Mouse (Mus musculus): ENCODE results near the gene Kcnq2. TPM values are rescaled to one million over a fixed set of nuclear protein-coding genes. Genes with fewer than 3 reads are reported as not detected.

Kcnq2 gene
- total and polyA plus RNA-seq, 3 experiments = 0.19 to 0.57 TPM; not detected in 1

GRCm38 (mm10) chr2:181119952-181120351 is 15.1 kb downstream of the Kcnq2 start:
- H3K79me2 ChIP-seq (ENCODE audit: control insufficient read depth, insufficient read depth, low read length, poor library complexity) = no peaks in the 10 kb centered on the region
- no peak for TF ChIP-seq TBP (IDR thresholded peaks at IDR 0.05; ENCODE audit: low read depth, low read length)
- no peaks in the 10 kb centered on the region for H3K4me1 ChIP-seq (ENCODE audit: control insufficient read depth in 1 of 2, insufficient read depth in 2 of 2, low read length in 2 of 2)
- no peaks in the 10 kb centered on the region for H3K36me3 ChIP-seq (ENCODE audit: control insufficient read depth in 1 of 2, insufficient read depth in 2 of 2, low read length in 2 of 2)
- peaks cover 3 to 7% of the 10 kb centered on the region in 2 experiments; a peak in 3 of 4 replicates for H3K27me3 ChIP-seq (ENCODE audit: control insufficient read depth in 1 of 2, insufficient read depth in 2 of 2, low read length in 2 of 2)
- no peak overlapping the region for H3K27ac ChIP-seq (ENCODE audit: control insufficient read depth, low read depth, low read length)
- no peaks in the 10 kb centered on the region for H3K9me3 ChIP-seq (replicated peaks; ENCODE audit: insufficient read depth, low read length)
- no peak overlapping the region for H3K9ac ChIP-seq (ENCODE audit: control insufficient read depth, low read depth, low read length, poor library complexity, severe bottlenecking)
- H3K4me3 ChIP-seq (ENCODE audit: control insufficient read depth in 1 of 2, insufficient read depth in 1 of 2, low read depth in 2 of 2, low read length in 2 of 2) = no peak overlapping the region
- DNase-seq (ENCODE audit: low read depth, low spot score) = no peak

GRCm38 (mm10) chr2:181116436-181116835 is 18.7 kb downstream of the Kcnq2 start:
- no peak for DNase-seq (ENCODE audit: low read depth, low spot score)
- no peaks in the 10 kb centered on the region for H3K9me3 ChIP-seq (replicated peaks; ENCODE audit: insufficient read depth, low read length)
- H3K4me3 ChIP-seq (ENCODE audit: control insufficient read depth in 1 of 2, insufficient read depth in 1 of 2, low read depth in 2 of 2, low read length in 2 of 2) = no peak overlapping the region
- no peaks in the 10 kb centered on the region for H3K79me2 ChIP-seq (ENCODE audit: control insufficient read depth, insufficient read depth, low read length, poor library complexity)
- peaks cover 3 to 4% of the 10 kb centered on the region in 2 experiments; a peak in 3 of 4 replicates for H3K27me3 ChIP-seq (ENCODE audit: control insufficient read depth in 1 of 2, insufficient read depth in 2 of 2, low read length in 2 of 2)
- H3K4me1 ChIP-seq (ENCODE audit: control insufficient read depth in 1 of 2, insufficient read depth in 2 of 2, low read length in 2 of 2) = no peaks in the 10 kb centered on the region
- H3K9ac ChIP-seq (ENCODE audit: control insufficient read depth, low read depth, low read length, poor library complexity, severe bottlenecking) = no peak overlapping the region
- H3K36me3 ChIP-seq (ENCODE audit: control insufficient read depth in 1 of 2, insufficient read depth in 2 of 2, low read length in 2 of 2) = no peaks in the 10 kb centered on the region
- H3K27ac ChIP-seq (ENCODE audit: control insufficient read depth, low read depth, low read length) = no peak overlapping the region
- TF ChIP-seq USF1 (IDR thresholded peaks at IDR 0.05; ENCODE audit: low read depth, low read length) = no peak
- no peak for TF ChIP-seq ELF1 (IDR thresholded peaks at IDR 0.05; ENCODE audit: low read depth, low read length)
- no peak for TF ChIP-seq CHD1 (IDR thresholded peaks at IDR 0.05; ENCODE audit: low read depth, low read length)
- TF ChIP-seq KAT2A (conservative IDR thresholded peaks at IDR 0.05; ENCODE audit: low read depth, low read length) = no peak
- TF ChIP-seq TBP (IDR thresholded peaks at IDR 0.05; ENCODE audit: low read depth, low read length) = no peak
- TF ChIP-seq ZNF384 (IDR thresholded peaks at IDR 0.05; ENCODE audit: low read depth, low read length) = no peak
- TF ChIP-seq ZC3H11A (IDR thresholded peaks at IDR 0.05; ENCODE audit: low read depth, low read length) = no peak
- TF ChIP-seq CTCF (IDR thresholded peaks at IDR 0.05 in 2 of 3, conservative IDR thresholded peaks at IDR 0.05 in 1 of 3; ENCODE audit: control insufficient read depth in 1 of 3, insufficient read depth in 1 of 3, low read depth in 2 of 3, low read length in 3 of 3, poor library complexity in 1 of 3, severe bottlenecking in 1 of 3) = no peak
- TF ChIP-seq BHLHE40 (IDR thresholded peaks at IDR 0.05; ENCODE audit: borderline replicate concordance, low read depth, low read length) = no peak
- TF ChIP-seq TCF12 (IDR thresholded peaks at IDR 0.05; ENCODE audit: low read depth, low read length) = no peak
- TF ChIP-seq UBTF (IDR thresholded peaks at IDR 0.05; ENCODE audit: borderline replicate concordance, insufficient read depth, low read depth, low read length) = no peak
- no peak for TF ChIP-seq MAZ (IDR thresholded peaks at IDR 0.05; ENCODE audit: low read depth, low read length)
- TF ChIP-seq TAL1 (IDR thresholded peaks at IDR 0.05; ENCODE audit: low read length) = no peak
- TF ChIP-seq RAD21 (IDR thresholded peaks at IDR 0.05; ENCODE audit: low read depth, low read length) = no peak

- TF ChIP-seq TAL1 (IDR thresholded peaks at IDR 0.05; ENCODE audit: low read length) (peak; percentile 17; the same call in 1 of the 2 replicates), JUND (IDR thresholded peaks at IDR 0.05; ENCODE audit: low read depth, low read length) (no peak)
- DNase-seq (ENCODE audit: low read depth, low spot score) = peak; percentile 17
- H3K27me3 ChIP-seq (ENCODE audit: control insufficient read depth in 1 of 2, insufficient read depth in 2 of 2, low read length in 2 of 2) = peaks cover 3 to 4% of the 10 kb centered on the region in 2 experiments; a peak in 3 of 4 replicates
- no peak overlapping the region for H3K27ac ChIP-seq (ENCODE audit: control insufficient read depth, low read depth, low read length)
- no peak overlapping the region for H3K9ac ChIP-seq (ENCODE audit: control insufficient read depth, low read depth, low read length, poor library complexity, severe bottlenecking)
- no peaks in the 10 kb centered on the region for H3K79me2 ChIP-seq (ENCODE audit: control insufficient read depth, insufficient read depth, low read length, poor library complexity)
- H3K36me3 ChIP-seq (ENCODE audit: control insufficient read depth in 1 of 2, insufficient read depth in 2 of 2, low read length in 2 of 2) = no peaks in the 10 kb centered on the region
- no peak overlapping the region for H3K4me3 ChIP-seq (ENCODE audit: control insufficient read depth in 1 of 2, insufficient read depth in 1 of 2, low read depth in 2 of 2, low read length in 2 of 2)
- H3K9me3 ChIP-seq (replicated peaks; ENCODE audit: insufficient read depth, low read length) = no peaks in the 10 kb centered on the region
- H3K4me1 ChIP-seq (ENCODE audit: control insufficient read depth in 1 of 2, insufficient read depth in 2 of 2, low read length in 2 of 2) = no peaks in the 10 kb centered on the region
Measured at GRCm38 (mm10) chr2:181115367-181115766, 19.7 kb downstream of the Kcnq2 start.
